Mouse (Mus musculus) layer of hippocampus, adult 2 months (tissue): ENCODE measurements around the gene Ldlr. TPM values are rescaled to one million over a fixed set of nuclear protein-coding genes. Genes with fewer than 3 reads are reported as not detected.

Experiments used
- DNase-seq, 2 experiments: peaks; one replicate each; pipeline ENCODE4 v3.0.0; 2022; ENCODE audit warnings: low spot score in 2 of 2
- H3K27ac ChIP-seq: fragments of 200-600 bp; 2 replicates; pipeline ENCODE4 v1.8.1; 2022
- H3K4me3 ChIP-seq: fragments of 200-600 bp; 2 replicates; pipeline ENCODE4 v1.8.1; 2022; ENCODE audit warnings: mild to moderate bottlenecking
- CTCF ChIP-seq: fragments of 200-600 bp; conservative IDR thresholded peaks from 2 replicates; pipeline ENCODE4 v1.8.1; 2022; ENCODE audit warnings: antibody characterized with exemption, mild to moderate bottlenecking, moderate library complexity
- total RNA-seq, 2 experiments: library from RNA; stranded (reverse); gene quantifications; 2 replicates each; pipeline ENCODE4 v1.2.3; 2021

The Ldlr gene
- total RNA-seq, 2 experiments from 2014 or later, result 12.0 to 16.2 TPM

GRCm38 (mm10) chr9:21733446-21733845 is 10.2 kb downstream of the Ldlr start:
- H3K27ac ChIP-seq, result no peak overlapping the region
- no peak overlapping the region for H3K4me3 ChIP-seq
- DNase-seq, result no peak
- TF ChIP-seq CTCF, result no peak

GRCm38 (mm10) chr9:21733989-21734388 is 10.7 kb downstream of the Ldlr start:
- Histone ChIP-seq H3K4me3 (no peak overlapping the region), H3K27ac (no peak overlapping the region)
- DNase-seq, result no peak
- no peak for TF ChIP-seq CTCF

GRCm38 (mm10) chr9:21735126-21735525 is 11.8 kb downstream of the Ldlr start:
- TF ChIP-seq CTCF, result no peak
- DNase-seq, result no peak
- no peak overlapping the region for H3K4me3 ChIP-seq
- H3K27ac ChIP-seq, result no peak overlapping the region

GRCm38 (mm10) chr9:21736580-21736979 is 13.3 kb downstream of the Ldlr start:
- no peak overlapping the region for H3K4me3 ChIP-seq
- TF ChIP-seq CTCF, result no peak
- no peak overlapping the region for H3K27ac ChIP-seq
- DNase-seq, result no peak

- no peak for DNase-seq
- Histone ChIP-seq H3K4me3 (no peak overlapping the region), H3K27ac (0 out of 2 replicates have a peak overlapping the region, but pooled peaks have one; percentile 62)
- TF ChIP-seq CTCF, result no peak
Measured at GRCm38 (mm10) chr9:21737188-21737587, 13.9 kb downstream of the Ldlr start.

- Histone ChIP-seq H3K27ac (no peak overlapping the region), H3K4me3 (no peak overlapping the region)
- no peak for TF ChIP-seq CTCF
- DNase-seq, result no peak
Measured at GRCm38 (mm10) chr9:21738776-21739175, 15.5 kb downstream of the Ldlr start.

- H3K4me3 ChIP-seq, result no peak overlapping the region
- no peak overlapping the region for H3K27ac ChIP-seq
- TF ChIP-seq CTCF, result no peak
- DNase-seq, result no peak
Measured at GRCm38 (mm10) chr9:21740427-21740826, 17.1 kb downstream of the Ldlr start.

GRCm38 (mm10) chr9:21741514-21741913 is 18.2 kb downstream of the Ldlr start:
- H3K4me3 ChIP-seq, result no peak overlapping the region
- no peak for TF ChIP-seq CTCF
- no peak overlapping the region for H3K27ac ChIP-seq
- DNase-seq, result no peak

- no peak overlapping the region for H3K27ac ChIP-seq
- H3K4me3 ChIP-seq, result no peak overlapping the region
- no peak for DNase-seq
- no peak for TF ChIP-seq CTCF
Measured at GRCm38 (mm10) chr9:21747238-21747774, 24.0 kb downstream of the Ldlr start.

- Histone ChIP-seq H3K4me3 (no peak overlapping the region), H3K27ac (peak overlapping the region; percentile 32; the same call in 1 of the 2 replicates)
- no peak for TF ChIP-seq CTCF
- DNase-seq, result no peak
Measured at GRCm38 (mm10) chr9:21748033-21748432, 24.8 kb downstream of the Ldlr start.

GRCm38 (mm10) chr9:21748491-21748890 is 25.2 kb downstream of the Ldlr start:
- no peak overlapping the region for H3K4me3 ChIP-seq
- TF ChIP-seq CTCF, result no peak
- no peak overlapping the region for H3K27ac ChIP-seq
- no peak for DNase-seq

- TF ChIP-seq CTCF, result no peak
- H3K4me3 ChIP-seq, result no peak overlapping the region
- no peak for DNase-seq
- H3K27ac ChIP-seq, result no peak overlapping the region
Measured at GRCm38 (mm10) chr9:21749382-21750118, 26.3 kb downstream of the Ldlr start.

- DNase-seq, result no peak
- Histone ChIP-seq H3K27ac (no peak overlapping the region), H3K4me3 (no peak overlapping the region)
- TF ChIP-seq CTCF, result no peak
Measured at GRCm38 (mm10) chr9:21750370-21750769, 27.1 kb downstream of the Ldlr start.

- H3K27ac ChIP-seq, result no peak overlapping the region
- DNase-seq, result no peak
- no peak overlapping the region for H3K4me3 ChIP-seq
- peak; percentile 55 for TF ChIP-seq CTCF
Measured at GRCm38 (mm10) chr9:21751347-21751746, 28.1 kb downstream of the Ldlr start.
